Mouse (Mus musculus): ENCODE data around the gene Erv3. TPM values are rescaled to one million over a fixed set of nuclear protein-coding genes. Genes with fewer than 3 reads are reported as not detected.

Erv3 gene
- not detected for polyA plus RNA-seq (2014; fragmentation: Illumina TruSeq; extraction: RNeasy Lipid Tissue Mini Kit (QIAGEN cat#74804); ENCODE audit: low read depth, low replicate concordance)

GRCm38 (mm10) chr2:131859721-131860120 is at the start of gene Erv3:
Gene Erv3, minus strand, starts transcription at chr2:131859747.

Other genes with a start within 250 kb of the Erv3 start
- gene Prnp, start 50.2 kb upstream of the Erv3 start, polyA plus RNA-seq (2014; fragmentation: Illumina TruSeq; extraction: RNeasy Lipid Tissue Mini Kit (QIAGEN cat#74804); ENCODE audit: low read depth, low replicate concordance), result 191 TPM
- not detected for gene Prn, start 50.2 kb upstream of the Erv3 start, polyA plus RNA-seq (2014; fragmentation: Illumina TruSeq; extraction: RNeasy Lipid Tissue Mini Kit (QIAGEN cat#74804); ENCODE audit: low read depth, low replicate concordance)
- 1.6 TPM for gene Prnd, start 91.1 kb upstream of the Erv3 start, polyA plus RNA-seq (2014; fragmentation: Illumina TruSeq; extraction: RNeasy Lipid Tissue Mini Kit (QIAGEN cat#74804); ENCODE audit: low read depth, low replicate concordance)
- 4.2 TPM for gene Rassf2, start 170.5 kb upstream of the Erv3 start, polyA plus RNA-seq (2014; fragmentation: Illumina TruSeq; extraction: RNeasy Lipid Tissue Mini Kit (QIAGEN cat#74804); ENCODE audit: low read depth, low replicate concordance)

All from adrenal gland, adult 10 weeks (tissue).